Mouse (Mus musculus): ENCODE measurements around the gene Prok1. TPM values are rescaled to one million over a fixed set of nuclear protein-coding genes. Genes with fewer than 3 reads are reported as not detected.

The Prok1 gene
- polyA plus RNA-seq, 2 experiments from 2014 or later = not detected

- ATAC-seq = no peak
Measured at GRCm38 (mm10) chr3:107183178-107183577, 56.3 kb downstream of the Prok1 start.

Other genes starting within 250 kb of the Prok1 start
- gene Kcna3, start 203.5 kb downstream of the Prok1 start, polyA plus RNA-seq (2017; shearing (Covaris generic)) = 10 to 100 TPM in 1 of 2 experiments, 1 to 10 TPM in 1; 9.8 to 15.2 TPM
- under 1 TPM; 0.35 to 0.76 TPM for gene Kcna2, start 138.6 kb downstream of the Prok1 start, polyA plus RNA-seq (2017; shearing (Covaris generic))
- not detected for gene Kcna10, start 56.7 kb downstream of the Prok1 start, polyA plus RNA-seq (2017; shearing (Covaris generic))
- under 1 TPM in 1 of 2 experiments, not detected in 1; 0.43 TPM for gene Cym, start 18.0 kb downstream of the Prok1 start, polyA plus RNA-seq (2017; shearing (Covaris generic))
- gene A630076J17Rik, start 9.1 kb downstream of the Prok1 start, polyA plus RNA-seq (2017; shearing (Covaris generic)) = not detected
- gene Lamtor5, start 39.2 kb upstream of the Prok1 start, polyA plus RNA-seq (2017; shearing (Covaris generic)) = 100 to 1,000 TPM; 178 to 209 TPM
- gene Slc16a4, start 51.5 kb upstream of the Prok1 start, polyA plus RNA-seq (2017; shearing (Covaris generic)) = 1 to 10 TPM; 1.5 to 1.9 TPM
- 10 to 100 TPM; 11.6 to 19.8 TPM for gene Rbm15, start 94.0 kb upstream of the Prok1 start, polyA plus RNA-seq (2017; shearing (Covaris generic))
- not detected for gene Kcnc4, start 219.8 kb upstream of the Prok1 start, polyA plus RNA-seq (2017; shearing (Covaris generic))